Mouse (Mus musculus): ENCODE results near the gene C8g. TPM values are rescaled to one million over a fixed set of nuclear protein-coding genes. Genes with fewer than 3 reads are reported as not detected.

C8g gene
- polyA plus RNA-seq, 1 experiment from 2014 or later: 9.5 TPM

DNA sequence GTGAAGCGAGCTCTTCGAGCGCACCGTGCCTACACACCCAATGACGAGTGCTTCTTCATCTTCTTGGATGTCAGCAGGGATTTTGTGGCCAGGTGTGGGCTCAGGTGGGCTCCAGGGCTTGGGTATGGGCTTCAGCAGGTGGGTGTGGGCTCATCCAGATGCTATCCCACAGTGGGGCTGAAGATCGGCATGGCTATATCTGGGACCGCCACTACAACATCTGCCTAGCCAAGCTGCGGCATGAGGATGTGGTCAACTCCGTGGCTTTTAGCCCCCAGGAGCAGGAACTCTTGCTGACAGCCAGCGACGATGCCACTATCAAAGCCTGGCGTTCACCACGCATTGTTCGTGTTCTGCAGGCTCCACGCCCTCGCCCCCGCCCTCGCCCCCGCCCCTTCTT lies 3.0 kb upstream of the C8g start:
- Histone ChIP-seq H3K4me2 (ENCODE audit: low read depth, low read length) (no peak overlapping the region), H3K4me1 (ENCODE audit: control insufficient read depth, insufficient read depth, low read length) (peaks cover 19% of the 10 kb centered on the region), H3K27ac (ENCODE audit: low read length) (no peak overlapping the region), H3K27me3 (ENCODE audit: control insufficient read depth, insufficient read depth, low read length) (no peaks in the 10 kb centered on the region), H3K4me3 (replicated peaks; ENCODE audit: low read length) (no peak overlapping the region), H3K9me3 (replicated peaks; ENCODE audit: control insufficient read depth, low read length) (no peaks in the 10 kb centered on the region), H3K36me3 (ENCODE audit: control insufficient read depth, insufficient read depth, low read length) (peaks cover 8% of the 10 kb centered on the region; the same call in 1 of the 2 replicates), H3K9ac (ENCODE audit: low read length) (no peak overlapping the region)
- no peak for ATAC-seq (ENCODE audit: insufficient read depth, low FRiP score)
- 90% methylated on average over 19 of the region's 19 CpGs for WGBS

DNA sequence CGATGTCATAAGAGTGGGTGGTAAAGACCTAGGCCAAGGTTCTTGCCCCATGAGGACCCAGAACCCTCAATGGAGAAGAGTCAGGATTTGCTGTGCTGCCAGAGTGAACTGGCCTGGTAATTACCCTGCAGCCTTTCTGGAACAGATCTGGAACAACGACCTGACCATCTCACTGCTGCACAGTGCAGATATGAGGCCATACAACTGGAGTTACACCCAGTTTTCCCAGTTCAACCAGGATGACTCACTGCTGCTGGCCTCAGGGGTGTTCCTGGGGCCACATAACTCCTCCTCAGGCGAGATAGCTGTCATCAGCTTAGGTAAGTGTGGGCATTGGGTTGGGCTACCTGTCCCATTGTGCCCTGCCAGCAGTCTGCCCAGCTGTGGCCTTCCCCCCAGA lies 1.2 kb upstream of the C8g start:
- Histone ChIP-seq H3K27me3 (ENCODE audit: control insufficient read depth, insufficient read depth, low read length) (no peaks in the 10 kb centered on the region), H3K4me3 (replicated peaks; ENCODE audit: low read length) (no peak overlapping the region), H3K4me1 (ENCODE audit: control insufficient read depth, insufficient read depth, low read length) (peaks cover 19% of the 10 kb centered on the region), H3K4me2 (ENCODE audit: low read depth, low read length) (peak overlapping the region; percentile 77; the same call in 1 of the 2 replicates), H3K36me3 (ENCODE audit: control insufficient read depth, insufficient read depth, low read length) (peaks cover 8% of the 10 kb centered on the region; the same call in 1 of the 2 replicates), H3K9me3 (replicated peaks; ENCODE audit: control insufficient read depth, low read length) (no peaks in the 10 kb centered on the region), H3K9ac (ENCODE audit: low read length) (no peak overlapping the region), H3K27ac (ENCODE audit: low read length) (peak overlapping the region; percentile 67)
- ATAC-seq (ENCODE audit: insufficient read depth, low FRiP score): peak; percentile 5; the same call in 1 of the 2 replicates
- WGBS: 67% methylated on average over 3 of the region's 3 CpGs

DNA sequence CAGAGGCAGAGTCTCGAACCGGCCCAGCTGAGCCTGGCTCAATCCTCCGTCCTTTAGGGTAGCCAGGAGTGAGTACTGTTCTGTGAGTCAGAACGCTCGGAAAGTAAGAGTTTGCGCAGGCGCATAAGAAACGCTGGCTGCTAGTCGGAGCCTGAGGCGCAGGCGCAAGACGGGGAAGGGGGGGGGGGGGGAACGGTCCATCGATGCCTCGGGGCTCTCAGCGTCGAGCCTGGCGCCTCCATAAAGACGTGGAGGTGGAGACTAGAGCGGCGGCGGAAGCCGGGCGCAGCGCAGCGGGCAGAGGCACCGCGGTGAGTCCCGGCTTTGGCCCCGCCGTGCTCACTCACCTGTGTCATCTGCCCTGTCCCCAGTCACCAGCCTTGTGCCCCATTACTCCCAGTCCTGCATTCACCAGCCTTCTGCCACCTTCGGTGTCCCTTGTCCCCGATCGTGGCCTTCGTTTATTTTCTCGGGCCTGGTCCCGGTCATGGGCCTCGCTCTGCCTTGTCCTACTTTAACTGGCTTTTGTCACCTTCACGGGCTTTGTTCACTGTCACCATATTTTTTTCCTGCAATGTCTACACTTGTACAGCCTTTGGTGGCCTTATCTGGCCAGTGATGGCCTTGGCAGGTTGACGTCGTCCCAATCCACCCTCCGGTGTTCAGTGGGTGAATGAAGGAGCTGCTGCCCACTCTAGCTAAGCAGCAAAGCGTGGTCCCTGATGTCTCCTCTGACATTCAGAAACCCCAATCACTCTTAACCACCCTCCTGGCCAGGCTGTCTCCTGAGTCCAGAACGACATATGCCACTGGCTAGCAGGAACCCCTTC lies 728 bp downstream of the C8g start, which contains the start of gene Fbxw5:
Fbxw5 (plus strand) TSS at position 175 of the 830 bp plus-strand sequence.
- peak; percentile 89 for ATAC-seq (ENCODE audit: insufficient read depth, low FRiP score)
- Histone ChIP-seq H3K9ac (ENCODE audit: low read length) (peak within 1 kb of the TSS; percentile 96), H3K27ac (ENCODE audit: low read length) (peak within 1 kb of the TSS; percentile 73), H3K4me1 (ENCODE audit: control insufficient read depth, insufficient read depth, low read length) (peaks cover 19% of the 10 kb centered on the region), H3K4me2 (ENCODE audit: low read depth, low read length) (peak within 1 kb of the TSS; percentile 77), H3K9me3 (replicated peaks; ENCODE audit: control insufficient read depth, low read length) (no peaks in the 10 kb centered on the region), H3K4me3 (replicated peaks; ENCODE audit: low read length) (peak within 1 kb of the TSS; percentile 90), H3K27me3 (ENCODE audit: control insufficient read depth, insufficient read depth, low read length) (no peaks in the 10 kb centered on the region), H3K36me3 (ENCODE audit: control insufficient read depth, insufficient read depth, low read length) (peaks cover 8% of the 10 kb centered on the region; the same call in 1 of the 2 replicates)
- under 1% methylated on average over 42 of the region's 44 CpGs for WGBS

DNA sequence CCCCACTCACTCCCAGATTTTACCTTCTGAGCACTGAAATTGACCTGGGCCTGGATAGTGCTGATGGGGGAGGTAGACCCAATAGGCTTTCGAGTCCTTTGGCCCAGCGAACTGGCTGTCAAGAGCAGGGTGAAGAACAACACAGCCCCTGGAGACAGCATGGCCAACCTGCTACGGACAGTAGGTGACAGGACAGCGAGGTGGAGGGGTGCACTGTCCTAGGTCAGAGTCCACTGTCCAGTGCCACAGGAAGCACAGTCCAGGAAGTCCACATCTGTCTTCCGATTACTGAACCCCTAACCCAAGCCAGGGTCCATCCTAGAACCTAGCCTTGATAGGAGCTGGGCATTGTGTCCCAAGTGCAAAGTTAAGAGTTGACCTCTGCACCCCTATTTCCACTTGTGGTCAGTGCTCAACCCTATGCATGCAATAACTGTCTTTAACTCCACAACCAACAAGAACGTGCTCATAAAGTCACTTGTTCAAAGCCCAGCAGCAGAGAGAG lies 1.4 kb downstream of the C8g start:
- Histone ChIP-seq H3K9me3 (replicated peaks; ENCODE audit: control insufficient read depth, low read length) (no peaks in the 10 kb centered on the region), H3K9ac (ENCODE audit: low read length) (peak overlapping the region; percentile 60), H3K4me3 (replicated peaks; ENCODE audit: low read length) (peak overlapping the region; percentile 90), H3K27me3 (ENCODE audit: control insufficient read depth, insufficient read depth, low read length) (no peaks in the 10 kb centered on the region), H3K4me1 (ENCODE audit: control insufficient read depth, insufficient read depth, low read length) (peaks cover 19% of the 10 kb centered on the region), H3K36me3 (ENCODE audit: control insufficient read depth, insufficient read depth, low read length) (peaks cover 8% of the 10 kb centered on the region; the same call in 1 of the 2 replicates), H3K4me2 (ENCODE audit: low read depth, low read length) (peak overlapping the region; percentile 54), H3K27ac (ENCODE audit: low read length) (peak overlapping the region; percentile 39; the same call in 1 of the 2 replicates)
- WGBS: 64% methylated on average over 6 of the region's 6 CpGs
- ATAC-seq (ENCODE audit: insufficient read depth, low FRiP score): peak; percentile 7; the same call in 1 of the 2 replicates

DNA sequence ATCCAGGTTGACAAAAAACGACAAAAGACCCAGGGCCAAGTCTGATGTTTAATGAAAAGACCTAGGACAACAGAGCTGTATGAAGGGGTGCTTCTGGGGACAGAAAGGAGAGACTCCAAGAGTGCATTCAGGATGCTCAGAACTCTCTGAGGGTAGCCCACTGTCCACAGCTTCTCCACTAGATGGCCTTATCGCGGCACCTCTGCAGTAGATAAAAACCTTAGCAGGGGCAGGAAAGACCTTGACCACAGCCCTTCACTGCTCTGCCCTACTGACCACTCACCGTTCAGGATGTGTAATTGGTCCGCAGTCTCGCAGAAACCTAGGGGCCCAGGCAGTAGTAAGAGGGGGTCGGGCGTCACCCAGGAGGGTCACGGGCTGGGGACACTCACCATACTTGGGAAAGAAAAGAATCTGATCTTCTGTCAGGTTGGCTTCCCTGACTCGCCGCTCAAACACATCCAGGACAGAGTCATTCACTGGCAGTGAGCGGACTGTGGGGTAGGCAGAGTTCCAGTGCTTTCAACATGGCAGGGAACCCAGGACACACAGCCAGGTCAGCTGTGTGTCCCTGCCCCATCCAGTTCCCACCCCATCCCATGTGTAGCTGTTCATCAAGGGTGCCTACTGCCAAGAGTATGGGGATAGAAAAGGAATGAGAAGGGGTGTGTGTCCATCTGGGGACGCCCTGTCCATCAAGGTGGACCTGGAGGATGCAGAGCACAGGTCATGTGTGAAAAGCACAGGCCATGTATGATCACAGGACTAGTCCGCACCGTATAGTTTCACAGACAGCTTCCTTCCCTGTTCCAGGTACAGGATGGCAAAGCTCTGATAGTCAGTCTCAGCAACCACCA lies 2.7 kb downstream of the C8g start:
- no peak for ATAC-seq (ENCODE audit: insufficient read depth, low FRiP score)
- H3K27ac ChIP-seq (ENCODE audit: low read length): no peak overlapping the region
- no peak overlapping the region for H3K4me2 ChIP-seq (ENCODE audit: low read depth, low read length)
- no peaks in the 10 kb centered on the region for H3K27me3 ChIP-seq (ENCODE audit: control insufficient read depth, insufficient read depth, low read length)
- no peaks in the 10 kb centered on the region for H3K9me3 ChIP-seq (replicated peaks; ENCODE audit: control insufficient read depth, low read length)
- H3K36me3 ChIP-seq (ENCODE audit: control insufficient read depth, insufficient read depth, low read length): 0 out of 2 replicates have a peak, but pooled peaks cover 3% of the 10 kb centered on the region
- no peak overlapping the region for H3K4me3 ChIP-seq (replicated peaks; ENCODE audit: low read length)
- no peak overlapping the region for H3K9ac ChIP-seq (ENCODE audit: low read length)
- WGBS: 67% methylated on average over 15 of the region's 15 CpGs
- H3K4me1 ChIP-seq (ENCODE audit: control insufficient read depth, insufficient read depth, low read length): peaks cover 19% of the 10 kb centered on the region

DNA sequence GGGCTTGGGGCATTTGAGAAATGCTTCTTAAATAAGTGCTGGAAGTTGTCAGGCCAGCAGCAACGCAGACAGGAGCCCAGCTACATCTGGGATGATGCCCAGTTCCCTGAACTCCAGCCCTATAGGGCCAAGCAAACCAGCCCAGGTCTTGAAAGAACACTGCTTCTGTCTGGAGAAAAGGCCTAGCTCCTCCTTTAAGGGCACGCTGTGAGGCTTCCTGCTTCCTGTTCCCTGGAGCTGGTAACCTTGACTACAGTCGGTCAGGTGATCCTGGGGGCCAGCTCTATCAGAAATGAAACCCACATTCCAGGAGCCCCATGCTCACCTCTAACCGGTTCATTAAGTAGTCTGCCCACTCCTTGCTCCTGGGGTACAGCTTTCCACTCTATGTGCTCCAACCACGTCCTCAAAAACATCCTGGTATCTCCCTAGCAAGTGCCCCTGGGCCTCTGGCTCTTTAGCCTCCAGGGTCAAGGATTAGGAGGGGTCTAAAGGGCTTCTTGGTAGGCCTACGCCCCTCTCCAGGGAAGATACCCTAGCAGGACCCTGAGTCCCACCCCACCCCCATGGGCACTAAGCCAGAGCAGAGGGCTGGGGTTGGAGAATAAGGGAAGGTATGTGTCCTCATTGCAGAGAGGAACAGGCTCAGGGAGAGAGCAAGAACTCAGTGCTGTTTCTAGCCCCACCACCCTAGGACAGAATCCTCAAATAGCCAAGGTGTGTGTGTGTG lies 3.5 kb downstream of the C8g start:
- Histone ChIP-seq H3K27me3 (ENCODE audit: control insufficient read depth, insufficient read depth, low read length) (no peaks in the 10 kb centered on the region), H3K4me3 (replicated peaks; ENCODE audit: low read length) (no peak overlapping the region), H3K4me1 (ENCODE audit: control insufficient read depth, insufficient read depth, low read length) (peaks cover 19% of the 10 kb centered on the region), H3K9ac (ENCODE audit: low read length) (peak overlapping the region; percentile 24), H3K27ac (ENCODE audit: low read length) (peak overlapping the region; percentile 4; the same call in 1 of the 2 replicates), H3K9me3 (replicated peaks; ENCODE audit: control insufficient read depth, low read length) (no peaks in the 10 kb centered on the region), H3K36me3 (ENCODE audit: control insufficient read depth, insufficient read depth, low read length) (no peaks in the 10 kb centered on the region), H3K4me2 (ENCODE audit: low read depth, low read length) (no peak overlapping the region)
- 48% methylated on average over 6 of the region's 6 CpGs for WGBS
- ATAC-seq (ENCODE audit: insufficient read depth, low FRiP score): no peak

DNA sequence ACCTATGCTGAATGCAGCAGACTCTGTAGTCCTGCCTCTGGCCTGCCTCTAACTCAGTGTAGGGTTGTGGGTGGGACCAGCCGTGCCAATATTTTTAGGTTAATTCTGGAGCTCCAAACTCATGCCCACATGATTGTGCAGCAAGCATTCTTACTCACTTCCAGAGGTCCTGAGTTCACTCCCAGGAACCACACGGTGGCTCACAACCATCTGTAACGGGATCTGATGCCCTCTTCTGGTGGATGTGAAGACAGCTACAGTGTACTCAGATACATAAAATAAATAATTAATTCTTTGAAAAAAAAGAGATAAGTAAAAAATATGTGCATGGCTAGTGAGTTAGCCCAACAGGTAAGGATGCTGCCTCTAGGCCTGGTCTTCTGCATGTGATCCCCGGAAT lies 5.1 kb downstream of the C8g start:
- no peak for ATAC-seq (ENCODE audit: insufficient read depth, low FRiP score)
- H3K4me2 ChIP-seq (ENCODE audit: low read depth, low read length): no peak overlapping the region
- peaks cover 8% of the 10 kb centered on the region for H3K4me1 ChIP-seq (ENCODE audit: control insufficient read depth, insufficient read depth, low read length)
- no peak overlapping the region for H3K4me3 ChIP-seq (replicated peaks; ENCODE audit: low read length)
- no peak overlapping the region for H3K27ac ChIP-seq (ENCODE audit: low read length)
- no peak overlapping the region for H3K9ac ChIP-seq (ENCODE audit: low read length)
- H3K36me3 ChIP-seq (ENCODE audit: control insufficient read depth, insufficient read depth, low read length): no peaks in the 10 kb centered on the region
- no peaks in the 10 kb centered on the region for H3K9me3 ChIP-seq (replicated peaks; ENCODE audit: control insufficient read depth, low read length)
- no peaks in the 10 kb centered on the region for H3K27me3 ChIP-seq (ENCODE audit: control insufficient read depth, insufficient read depth, low read length)
- whole genome bisulfite sequencing: 38% methylated on average over 4 of the region's 4 CpGs

DNA sequence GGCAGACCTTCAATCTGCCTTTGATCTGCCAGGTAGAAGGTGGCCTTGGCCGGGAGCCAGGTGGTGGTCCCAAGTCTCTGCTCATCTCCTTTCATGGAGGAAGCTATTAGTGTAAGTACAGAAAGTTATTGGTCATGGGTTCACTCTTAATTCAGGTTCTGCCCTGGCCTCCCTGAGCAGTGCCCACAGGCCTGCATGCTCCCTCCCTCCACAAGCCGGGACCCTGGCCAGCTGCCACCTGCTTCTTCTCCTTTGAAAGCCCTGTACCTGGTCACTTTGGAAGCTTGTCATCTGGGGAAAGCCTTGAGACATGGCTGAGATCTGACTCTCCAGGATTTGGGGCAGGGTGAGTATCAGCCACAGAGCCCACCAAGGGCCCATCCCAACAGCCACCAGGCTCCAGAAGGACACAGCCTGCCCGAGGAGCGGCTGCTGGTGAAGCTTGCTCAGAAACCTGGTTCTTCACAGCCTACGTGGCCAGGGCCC lies 8.0 kb downstream of the C8g start, which contains the start of gene Lcn12:
Lcn12 (minus strand) TSS at position 436 of the 486 bp plus-strand sequence.
- Histone ChIP-seq H3K4me2 (ENCODE audit: low read depth, low read length) (no peak within 1 kb of the TSS), H3K4me1 (ENCODE audit: control insufficient read depth, insufficient read depth, low read length) (no peaks in the 10 kb centered on the region), H3K27me3 (ENCODE audit: control insufficient read depth, insufficient read depth, low read length) (no peaks in the 10 kb centered on the region), H3K9me3 (replicated peaks; ENCODE audit: control insufficient read depth, low read length) (no peaks in the 10 kb centered on the region), H3K4me3 (replicated peaks; ENCODE audit: low read length) (no peak within 1 kb of the TSS), H3K9ac (ENCODE audit: low read length) (no peak within 1 kb of the TSS), H3K36me3 (ENCODE audit: control insufficient read depth, insufficient read depth, low read length) (no peaks in the 10 kb centered on the region), H3K27ac (ENCODE audit: low read length) (no peak within 1 kb of the TSS)
- no peak for ATAC-seq (ENCODE audit: insufficient read depth, low FRiP score)
- 89% methylated on average over 5 of the region's 5 CpGs for WGBS
